Mouse (Mus musculus) liver, embryonic 14.5 days (tissue): Measurements from ENCODE around the gene Lrrc4.

Experiments used
- CTCF ChIP-seq: IDR thresholded peaks from 2 replicates; pipeline ENCODE4 v1.5.1; 2016; ENCODE audit warnings: antibody characterized with exemption, low read depth, control low read depth
- EP300 ChIP-seq: IDR thresholded peaks from 2 replicates; pipeline ENCODE4 v1.6.1; 2016; ENCODE audit warnings: antibody characterized with exemption, low read depth

- TF ChIP-seq CTCF (no peak), EP300 (no peak)
Observed at GRCm38 (mm10) chr6:28706108-28706975, 125.2 kb downstream of the Lrrc4 start.
